Mouse (Mus musculus): ENCODE measurements around the gene Tnrc6b.

DNA sequence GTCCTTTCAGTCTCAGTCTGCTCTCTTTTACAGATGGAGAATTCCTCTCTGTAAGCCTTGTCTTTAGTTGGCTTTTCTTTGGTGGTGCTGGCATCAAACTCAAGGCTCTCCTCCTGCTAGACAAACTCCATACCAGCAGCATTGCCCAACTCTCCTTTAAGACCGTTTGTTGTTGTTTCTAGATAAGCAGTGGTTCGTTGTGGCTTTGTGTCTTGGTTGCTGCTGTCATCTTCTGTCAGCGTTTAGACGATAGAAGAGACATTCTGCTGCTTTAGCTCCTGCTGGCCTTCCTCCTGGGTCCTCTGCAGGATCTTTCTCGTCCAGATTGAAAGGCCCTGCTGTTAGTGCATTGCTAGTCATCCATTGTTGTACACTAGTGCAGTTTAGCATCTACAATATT, 37.9 kb downstream of the Tnrc6b start:
- TF ChIP-seq CTCF (IDR thresholded peaks at IDR 0.05; ENCODE audit: low read depth) = no peak
- peak; percentile 71 for TF ChIP-seq EP300 (IDR thresholded peaks at IDR 0.05; ENCODE audit: low read depth)
